Mouse (Mus musculus) liver, embryonic 14.5 days (tissue): ENCODE results near the gene Psmd9.

Experiments used
- CTCF ChIP-seq: IDR thresholded peaks from 2 replicates; pipeline ENCODE4 v1.5.1; 2016; ENCODE audit warnings: antibody characterized with exemption, low read depth, control low read depth
- EP300 ChIP-seq: IDR thresholded peaks from 2 replicates; pipeline ENCODE4 v1.6.1; 2016; ENCODE audit warnings: antibody characterized with exemption, low read depth

- TF ChIP-seq EP300: no peak
- TF ChIP-seq CTCF: peak; percentile 51
These were observed 116.0 kb downstream of the Psmd9 start for GRCm38 (mm10) chr5:123285174-123285573.
